ENCODE assay signal across 9 mouse cellular contexts in the genomic region with DNA sequence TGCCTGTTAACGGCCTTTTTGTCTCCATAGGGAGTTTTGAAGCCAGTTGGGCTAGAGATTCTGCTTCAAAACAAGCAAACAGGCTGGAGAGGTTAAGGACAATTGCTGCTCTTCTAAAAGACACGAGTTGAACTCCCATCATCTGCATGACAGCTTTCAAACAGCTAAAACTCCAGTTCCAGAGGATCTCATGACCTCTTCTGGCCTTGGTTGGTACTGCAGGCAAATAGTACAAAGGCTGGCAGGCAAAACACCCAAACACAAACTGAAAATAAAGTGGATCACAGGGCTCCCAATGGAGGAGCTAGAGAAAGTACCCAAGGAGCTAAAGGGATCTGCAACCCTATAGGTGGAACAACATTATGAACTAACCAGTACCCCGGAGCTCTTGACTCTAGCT. TPM values are rescaled to one million over a fixed set of nuclear protein-coding genes. Genes with fewer than 3 reads are reported as not detected.
A peak's percentile ranks its signal among the peaks of the same experiment; 100 is the strongest.
DNase-seq lines count a peak whose midpoint lies in the region; ATAC-seq and TF ChIP-seq lines count a peak whose summit lies in the region.
"Had no signal": no experiment of that assay in that cellular context is flagged by ENCODE, and none has a peak within 500 bp of the region (broad histone marks: within the 10 kb centered on the region; RNA-seq: fewer than 3 reads in every experiment).

No protein-coding gene starts in this region.

- H3K4me1 ChIP-seq in forebrain, embryonic 11.5 days (replicated peaks; ENCODE audit: control insufficient read depth, insufficient read depth, low read length): 0 out of 2 replicates have a peak, but pooled peaks cover 3% of the 10 kb centered on the region
- no peaks in the 10 kb centered on the region for H3K4me1 ChIP-seq in forebrain, embryonic 15.5 days
- H3K4me1 ChIP-seq in lung, adult 2 months (ENCODE audit: control insufficient read depth, insufficient read depth, low read length): no peaks in the 10 kb centered on the region
- H3K4me1 ChIP-seq: limb, embryonic 13.5 days had no signal

- 13% methylated on average over 2 of the region's 3 CpGs for WGBS in forebrain, embryonic 11.5 days
- WGBS in forebrain, embryonic 15.5 days: 10% methylated on average over 2 of the region's 3 CpGs
- 19% methylated on average over 3 of the region's 3 CpGs for WGBS in lung, adult 2 months

- peaks cover 6% of the 10 kb centered on the region; the same call in 1 of the 2 replicates for H3K27me3 ChIP-seq in forebrain, embryonic 11.5 days (ENCODE audit: control insufficient read depth, insufficient read depth, low read length)
- no peaks in the 10 kb centered on the region for H3K27me3 ChIP-seq in forebrain, embryonic 15.5 days

- H3K36me3 ChIP-seq in forebrain, embryonic 11.5 days (ENCODE audit: control insufficient read depth, insufficient read depth, low read length): no peaks in the 10 kb centered on the region
- H3K36me3 ChIP-seq in forebrain, embryonic 15.5 days: no peaks in the 10 kb centered on the region
- H3K36me3 ChIP-seq: limb, embryonic 13.5 days had no signal

- no peak overlapping the region for H3K27ac ChIP-seq in forebrain, embryonic 11.5 days (ENCODE audit: low read depth, low read length)
- no peak overlapping the region for H3K27ac ChIP-seq in forebrain, embryonic 15.5 days (replicated peaks)
- H3K27ac ChIP-seq: limb, embryonic 13.5 days had no signal

- peak; percentile 68 for DNase-seq in forebrain, embryonic 11.5 days (ENCODE audit: low spot score)
- DNase-seq in 416B (ENCODE audit: low read depth): peak; percentile 54
- peak; percentile 40 for DNase-seq in adrenal gland, postnatal 25 days
- peak; percentile 25 for DNase-seq in fibroblast of lung, adult 2 months (ENCODE audit: low read depth)
- peak; percentile 62 to 82 for DNase-seq in kidney, postnatal 36 days
- peak; percentile 43 for DNase-seq in lung, adult 2 months
- DNase-seq in skeletal muscle tissue, adult 2 months (ENCODE audit: low read depth, low spot score): peak; percentile 16

- H3K4me3 ChIP-seq in forebrain, embryonic 11.5 days (ENCODE audit: low read depth, low read length): no peak overlapping the region
- no peak overlapping the region for H3K4me3 ChIP-seq in forebrain, embryonic 15.5 days
- no peak overlapping the region for H3K4me3 ChIP-seq in lung, adult 2 months (replicated peaks; ENCODE audit: extremely low read depth, low read depth, low read length)
- H3K4me3 ChIP-seq: limb, embryonic 13.5 days had no signal

- H3K9ac ChIP-seq in forebrain, embryonic 11.5 days (ENCODE audit: low read length): no peak overlapping the region
- H3K9ac ChIP-seq in forebrain, embryonic 15.5 days (replicated peaks): no peak overlapping the region
- H3K9ac ChIP-seq: limb, embryonic 13.5 days had no signal

- H3K9me3 ChIP-seq in forebrain, embryonic 11.5 days (ENCODE audit: control insufficient read depth, low read length): no peaks in the 10 kb centered on the region
- H3K9me3 ChIP-seq in forebrain, embryonic 15.5 days: no peaks in the 10 kb centered on the region
- H3K9me3 ChIP-seq: limb, embryonic 13.5 days had no signal

- H3K4me2 ChIP-seq in forebrain, embryonic 11.5 days (ENCODE audit: low read depth, low read length, severe bottlenecking): no peak overlapping the region
- H3K4me2 ChIP-seq in forebrain, embryonic 15.5 days (replicated peaks): no peak overlapping the region
- H3K4me2 ChIP-seq: limb, embryonic 13.5 days had no signal

- 0 out of 2 replicates have a peak, but pooled peaks have one; percentile 28 for TF ChIP-seq CTCF in lung, adult 2 months (IDR thresholded peaks at IDR 0.05; ENCODE audit: insufficient read depth, low read length)

- ATAC-seq in forebrain, embryonic 11.5 days (replicated peaks; ENCODE audit: low FRiP score): no peak
- ATAC-seq in forebrain, embryonic 15.5 days (replicated peaks): no peak

- no peak for TF ChIP-seq POLR2A in lung, adult 2 months (IDR thresholded peaks at IDR 0.05; ENCODE audit: borderline replicate concordance, extremely low read depth, low read depth, low read length)

RNA-seq across cellular contexts. Expression of gene Pdha1, which starts 31.9 kb away (rescaled TPM):
- polyA plus RNA-seq in forebrain, embryonic 11.5 days (2014; fragmentation: Nextera tagmentation; extraction: Ambion mirVana): 120 TPM in 2 replicates
- 103 and 107 TPM in 2 replicates for polyA plus RNA-seq in forebrain, embryonic 15.5 days (2015; fragmentation: Nextera tagmentation; extraction: Ambion mirVana)
- 268 and 277 TPM in 2 replicates for total RNA-seq in adrenal gland, postnatal 25 days (2021)
- 37.2 and 62.8 TPM in 2 replicates for polyA plus RNA-seq in lung, adult 2 months (2012; rRNA removed)

Comparison
In these comparisons a context has a peak if more than half of its experiments do, and no peak if none do; other contexts are left out.
1. DNase-seq: peak in every context shown above with its lines; median percentile 72 in kidney, postnatal 36 days; 68 in forebrain, embryonic 11.5 days; 54 in 416B; 43 in lung, adult 2 months; 40 in adrenal gland, postnatal 25 days; 25 in fibroblast of lung, adult 2 months; 16 in skeletal muscle tissue, adult 2 months.